Comparison of ENCODE assay signal across 8 mouse cellular contexts in genomic region chr10:127619119-127619721, GRCm38 (mm10). TPM values are rescaled to one million over a fixed set of nuclear protein-coding genes. Genes with fewer than 3 reads are reported as not detected.
DNase-seq lines count a peak whose midpoint lies in the region; ATAC-seq lines count a peak whose summit lies in the region.

No protein-coding gene starts in this region.

- peak; percentile 53 for DNase-seq in cerebellum, adult 9-11 months
- DNase-seq in cerebellum, adult 8-10 months, result no peak
- DNase-seq in NIH3T3 (ENCODE audit: low read depth), result peak; percentile 66
- DNase-seq in hindbrain, embryonic 11.5 days (ENCODE audit: low spot score), result no peak
- peak; percentile 41 for DNase-seq in lung, postnatal 14 days
- DNase-seq in embryo, embryonic 9.5 days (ENCODE audit: extremely low spot score), result no peak
- DNase-seq in gastrocnemius, adult 8-10 months (ENCODE audit: low spot score in 2 of 2), result no peak

- H3K36me3 ChIP-seq in hindbrain, embryonic 11.5 days (ENCODE audit: control insufficient read depth, insufficient read depth, low read length), result no peaks in the 10 kb centered on the region

- peaks cover 15% of the 10 kb centered on the region for H3K4me1 ChIP-seq in hindbrain, embryonic 11.5 days (replicated peaks; ENCODE audit: control insufficient read depth, insufficient read depth, low read length)

- no peaks in the 10 kb centered on the region for H3K27me3 ChIP-seq in hindbrain, embryonic 11.5 days (ENCODE audit: control insufficient read depth, insufficient read depth, low read length)

- H3K27ac ChIP-seq in hindbrain, embryonic 11.5 days (ENCODE audit: low read depth, low read length), result no peak overlapping the region

- no peaks in the 10 kb centered on the region for H3K9me3 ChIP-seq in hindbrain, embryonic 11.5 days (ENCODE audit: control insufficient read depth, low read length)

- H3K4me2 ChIP-seq in hindbrain, embryonic 11.5 days (replicated peaks; ENCODE audit: low read depth, low read length), result peak overlapping the region; percentile 85

- 30% methylated on average over 8 of the region's 8 CpGs for WGBS in hindbrain, embryonic 11.5 days

- ATAC-seq in hindbrain, embryonic 11.5 days (ENCODE audit: low FRiP score), result no peak
- ATAC-seq in megakaryocyte-erythroid progenitor cell, adult 5-6 weeks (replicated peaks; ENCODE audit: low FRiP score, low TSS enrichment, poor library complexity, severe bottlenecking), result no peak

- H3K4me3 ChIP-seq in hindbrain, embryonic 11.5 days (ENCODE audit: low read depth, low read length), result peak overlapping the region; percentile 69

- peak overlapping the region; percentile 86 for H3K9ac ChIP-seq in hindbrain, embryonic 11.5 days (ENCODE audit: low read depth, low read length)

RNA-seq across cellular contexts. Expression of gene Lrp1, which starts 1.7 kb away (rescaled TPM):
- 66.3 and 67.1 TPM in 2 replicates for polyA plus RNA-seq in hindbrain, embryonic 11.5 days (2014; fragmentation: Nextera tagmentation; extraction: Ambion mirVana)
- 10 to 100 TPM; 25.5 to 45.5 (median 36.3) TPM for total RNA-seq in gastrocnemius, adult 8-10 months (2022)
- total RNA-seq in megakaryocyte-erythroid progenitor cell, adult 5-6 weeks (2014; fragmentation: Nextera tagmentation), result 0.26 TPM in 1 of 2 replicates, not detected in the other
- 0.04 TPM in 1 of 2 replicates, not detected in the other for total RNA-seq in megakaryocyte-erythroid progenitor cell, adult 5-6 weeks (2017)

RNA-seq across cellular contexts. Expression of gene Stat6, which starts 23.6 kb away (rescaled TPM):
- polyA plus RNA-seq in hindbrain, embryonic 11.5 days (2014; fragmentation: Nextera tagmentation; extraction: Ambion mirVana), result 6.0 and 6.9 TPM in 2 replicates
- 10 to 100 TPM; 14.1 to 15.3 (median 14.2) TPM for total RNA-seq in gastrocnemius, adult 8-10 months (2022)
- 51.7 and 57.9 TPM in 2 replicates for total RNA-seq in megakaryocyte-erythroid progenitor cell, adult 5-6 weeks (2014; fragmentation: Nextera tagmentation)
- 32.2 and 35.3 TPM in 2 replicates for total RNA-seq in megakaryocyte-erythroid progenitor cell, adult 5-6 weeks (2017)

RNA-seq across cellular contexts. Expression of gene Nemp1, which starts 47.5 kb away (rescaled TPM):
- polyA plus RNA-seq in hindbrain, embryonic 11.5 days (2014; fragmentation: Nextera tagmentation; extraction: Ambion mirVana), result 8.6 and 9.3 TPM in 2 replicates
- 1 to 10 TPM; 2.0 to 2.6 (median 2.3) TPM for total RNA-seq in gastrocnemius, adult 8-10 months (2022)
- total RNA-seq in megakaryocyte-erythroid progenitor cell, adult 5-6 weeks (2014; fragmentation: Nextera tagmentation), result 19.4 and 22.7 TPM in 2 replicates
- 17.6 and 35.2 TPM in 2 replicates for total RNA-seq in megakaryocyte-erythroid progenitor cell, adult 5-6 weeks (2017)

RNA-seq across cellular contexts. Expression of gene Nab2, which starts 49.1 kb away (rescaled TPM):
- 4.3 and 4.9 TPM in 2 replicates for polyA plus RNA-seq in hindbrain, embryonic 11.5 days (2014; fragmentation: Nextera tagmentation; extraction: Ambion mirVana)
- 1 to 10 TPM; 2.1 to 3.6 (median 2.8) TPM for total RNA-seq in gastrocnemius, adult 8-10 months (2022)
- total RNA-seq in megakaryocyte-erythroid progenitor cell, adult 5-6 weeks (2014; fragmentation: Nextera tagmentation), result 0.99 TPM in 1 of 2 replicates, not detected in the other
- 1.1 and 2.2 TPM in 2 replicates for total RNA-seq in megakaryocyte-erythroid progenitor cell, adult 5-6 weeks (2017)

Comparison
In these comparisons a context has a peak if more than half of its experiments do, and no peak if none do; other contexts are left out.
1. DNase-seq: peak in cerebellum, adult 9-11 months (single experiment), NIH3T3 (single experiment) and lung, postnatal 14 days (single experiment); none in cerebellum, adult 8-10 months (single experiment), hindbrain, embryonic 11.5 days (single experiment), embryo, embryonic 9.5 days (single experiment) and gastrocnemius, adult 8-10 months (0 of 2).
2. RNA of gene Lrp1, which starts 1.7 kb away (total RNA-seq): 25.5 to 45.5 TPM in gastrocnemius, adult 8-10 months; 0.04 to 0.26 TPM in megakaryocyte-erythroid progenitor cell, adult 5-6 weeks; every median in the first group is over 10 times any median in the second.
3. RNA of gene Nemp1, which starts 47.5 kb away (total RNA-seq): 17.6 to 35.2 TPM in megakaryocyte-erythroid progenitor cell, adult 5-6 weeks; 2.0 to 2.6 TPM in gastrocnemius, adult 8-10 months; every median in the first group is over 4 times any median in the second.